Mouse (Mus musculus) bone marrow, adult 2 months (tissue): ENCODE data around the gene Gm49369. TPM values are rescaled to one million over a fixed set of nuclear protein-coding genes. Genes with fewer than 3 reads are reported as not detected.
"Not testable (repeated sequence)": the region's sequence is repeated elsewhere in the genome, so short reads cannot be mapped to it uniquely, and the experiment has no call there.

Experiments used
- H3K27ac ChIP-seq: fragments of 200-500 bp; 2 replicates; pipeline ENCODE4 v1.5.1; 2012; ENCODE audit warnings: low read depth, mild to moderate bottlenecking, control low read depth, inconsistent platforms, low read length; ENCODE audit not compliant: control insufficient read depth, poor library complexity, insufficient read depth
- H3K4me1 ChIP-seq: fragments of 200-500 bp; 2 replicates; pipeline ENCODE4 v1.6.1; 2011; ENCODE audit warnings: low read length; ENCODE audit not compliant: control insufficient read depth, insufficient read depth
- H3K4me3 ChIP-seq: fragments of 200-500 bp; replicated peaks from 2 replicates; pipeline ENCODE3; 2011; ENCODE audit warnings: mild to moderate bottlenecking, low read depth, low read length, control low read depth; ENCODE audit not compliant: control insufficient read depth
- CTCF ChIP-seq: fragments of 200-500 bp; IDR thresholded peaks from 2 replicates; pipeline ENCODE4 v1.5.1; 2011; ENCODE audit warnings: low read length, control low read depth; ENCODE audit not compliant: control insufficient read depth, insufficient read depth
- POLR2A ChIP-seq: fragments of 200-500 bp; IDR thresholded peaks from 2 replicates; pipeline ENCODE4 v1.6.1; 2011; ENCODE audit warnings: low read depth, mild to moderate bottlenecking, control low read depth, low read length, borderline replicate concordance; ENCODE audit not compliant: control insufficient read depth
- WGBS: fragments of 180-500 bp; shearing (Covaris S2); methylation state at CpG from one replicate; pipeline ENCODE4 v1.1.7; 2018; 5-methylcytosine and 5-hydroxymethylcytosine counted together
- polyA plus RNA-seq: library from polyadenylated mRNA; stranded (reverse); fragments of >200 nt; gene quantifications from 2 replicates; pipeline ENCODE4 v1.2.4, GENCODE M21; 2011; ENCODE audit warnings: low replicate concordance; ENCODE audit not compliant: missing spikeins, insufficient read depth, insufficient read length

Gene Gm49369
- polyA plus RNA-seq, 1 experiment, result not detected

DNA sequence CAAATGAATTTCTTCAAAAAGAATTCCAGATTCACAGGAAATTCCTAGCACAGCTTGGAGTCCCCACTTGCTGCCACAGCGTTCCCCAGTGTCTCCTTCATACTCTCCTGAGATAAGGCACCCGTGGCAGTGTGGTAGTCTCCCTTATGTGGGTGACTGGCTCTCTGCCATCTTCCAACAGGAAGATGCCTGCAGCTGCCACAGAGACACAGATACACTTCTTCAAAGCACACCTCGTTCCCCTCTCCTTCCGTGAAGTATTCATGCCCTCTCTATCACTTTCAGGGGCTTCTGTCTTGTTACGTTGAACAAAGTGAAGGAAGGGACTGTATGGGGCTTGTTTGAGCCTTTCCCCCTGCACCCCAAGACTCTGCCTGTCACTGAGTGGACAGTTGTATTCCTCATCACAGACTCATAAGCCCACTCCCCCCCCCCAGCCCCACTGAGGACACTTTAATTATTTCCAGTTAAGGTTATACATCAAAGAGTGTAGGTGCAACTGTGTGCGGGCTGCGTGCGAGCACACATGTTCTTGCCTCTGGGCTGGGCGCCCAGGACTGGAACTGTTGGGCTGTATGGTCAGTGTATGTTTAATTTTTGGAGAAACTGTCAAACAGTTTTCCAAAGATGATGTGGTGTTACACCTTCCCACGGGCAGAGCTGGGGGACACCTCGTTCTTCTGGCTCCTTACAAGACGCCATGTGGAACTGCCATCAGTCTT lies 58.9 kb downstream of the Gm49369 start:
- H3K27ac ChIP-seq, result no peak overlapping the region
- TF ChIP-seq CTCF, result no peak
- no peak for TF ChIP-seq POLR2A
- 70% methylated on average over 12 of the region's 12 CpGs for WGBS
- no peaks in the 10 kb centered on the region for H3K4me1 ChIP-seq
- H3K4me3 ChIP-seq, result no peak overlapping the region

DNA sequence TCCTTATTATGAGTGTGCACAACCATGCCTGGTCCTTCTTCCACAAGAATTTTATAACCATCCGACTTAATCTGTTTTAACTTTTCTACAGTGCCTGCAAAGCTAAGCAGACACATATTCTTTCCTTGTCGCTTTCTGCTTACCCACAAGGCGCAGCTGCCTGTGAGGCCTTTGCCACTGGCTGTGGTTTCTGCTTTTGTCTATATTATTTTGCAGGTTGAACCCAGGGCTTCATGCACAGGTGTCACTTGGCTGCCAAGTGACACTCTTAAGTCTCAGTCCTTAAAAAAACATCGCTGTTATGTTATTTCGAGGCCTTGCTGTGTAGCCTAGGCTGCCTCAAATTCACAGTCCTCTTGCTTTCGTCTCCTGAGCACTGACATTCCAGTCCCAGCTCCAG lies 59.8 kb downstream of the Gm49369 start:
- H3K4me1 ChIP-seq, result no peaks in the 10 kb centered on the region
- no peak overlapping the region for H3K27ac ChIP-seq
- TF ChIP-seq CTCF (no peak), POLR2A (no peak)
- no peak overlapping the region for H3K4me3 ChIP-seq
- 83% methylated on average over 6 of the region's 6 CpGs for WGBS

DNA sequence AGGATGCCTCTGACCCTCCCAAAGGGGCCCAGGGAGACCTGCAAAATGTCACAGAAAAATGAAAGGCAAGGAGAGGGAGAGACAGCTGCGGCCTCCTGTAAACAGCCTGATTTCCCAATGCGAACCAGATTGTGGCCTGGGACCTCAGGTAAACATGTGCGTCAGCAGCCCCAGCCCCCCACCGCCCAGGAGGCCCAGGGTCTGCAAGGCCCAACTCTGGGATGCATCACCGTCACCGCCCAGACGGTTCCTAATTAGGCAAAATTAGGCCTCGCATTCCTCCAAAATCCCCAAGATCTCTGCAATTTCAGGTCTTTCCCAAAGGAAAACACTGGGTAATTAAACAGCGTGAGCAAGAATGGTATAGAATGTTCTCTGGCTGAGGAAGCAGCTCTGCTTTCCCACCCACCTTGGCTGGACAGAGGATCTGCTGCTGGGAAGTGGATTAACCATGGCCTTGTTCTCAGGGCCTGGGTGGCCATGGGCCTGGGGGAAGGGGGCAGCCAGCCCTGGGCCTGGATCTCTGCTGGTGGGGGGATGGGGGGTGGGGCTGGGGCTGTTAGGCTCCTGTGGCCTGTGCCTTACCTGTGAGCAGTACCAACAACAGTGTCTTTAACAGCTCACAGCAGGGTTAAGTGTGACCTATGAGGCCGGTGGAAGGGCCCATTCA lies 60.7 kb downstream of the Gm49369 start:
- not testable (repeated sequence) for H3K27ac ChIP-seq, H3K4me3 ChIP-seq, H3K4me1 ChIP-seq
- WGBS, result 88% methylated on average over 7 of the region's 10 CpGs

Other genes starting within 250 kb of the Gm49369 start
- gene Gm39115, start 246.6 kb downstream of the Gm49369 start, polyA plus RNA-seq, result not detected in 2 replicates
- gene Gm45337, start 238.1 kb downstream of the Gm49369 start, polyA plus RNA-seq, result not detected in 2 replicates
- not detected in 2 replicates for gene Gm29735, start 225.6 kb downstream of the Gm49369 start, polyA plus RNA-seq
- gene Gm4553, start 216.9 kb downstream of the Gm49369 start, polyA plus RNA-seq, result not detected in 2 replicates
- not detected in 2 replicates for gene Krtap5-2, start 206.7 kb downstream of the Gm49369 start, polyA plus RNA-seq
- gene Gm10153, start 192.3 kb downstream of the Gm49369 start, polyA plus RNA-seq, result not detected in 2 replicates
- not detected in 2 replicates for gene Krtap5-3, start 181.3 kb downstream of the Gm49369 start, polyA plus RNA-seq
- not detected in 2 replicates for gene Gm7579, start 170.8 kb downstream of the Gm49369 start, polyA plus RNA-seq
- gene Krtap5-5, start 152.7 kb downstream of the Gm49369 start, polyA plus RNA-seq, result not detected in 2 replicates
- not detected in 2 replicates for gene Gm40460, start 141.6 kb downstream of the Gm49369 start, polyA plus RNA-seq
- gene Gm2431, start 124.3 kb downstream of the Gm49369 start, polyA plus RNA-seq, result not detected in 2 replicates
- gene Gm4559, start 108.3 kb downstream of the Gm49369 start, polyA plus RNA-seq, result not detected in 2 replicates
- gene Krtap5-1, start 85.5 kb downstream of the Gm49369 start, polyA plus RNA-seq, result not detected in 2 replicates
- not detected in 2 replicates for gene Krtap5-4, start 79.1 kb downstream of the Gm49369 start, polyA plus RNA-seq
- gene Ifitm10, start 8.9 kb downstream of the Gm49369 start, polyA plus RNA-seq, result 1.6 and 6.2 TPM in 2 replicates
- gene Ctsd, start 5.4 kb upstream of the Gm49369 start, polyA plus RNA-seq, result 137 and 308 TPM in 2 replicates
- gene Syt8, start 52.2 kb upstream of the Gm49369 start, polyA plus RNA-seq, result 2.5 TPM in 1 of 2 replicates, not detected in the other
- gene Tnni2, start 59.1 kb upstream of the Gm49369 start, polyA plus RNA-seq, result 19.2 and 51.8 TPM in 2 replicates
- gene Lsp1, start 78.1 kb upstream of the Gm49369 start, polyA plus RNA-seq, result 135 and 280 TPM in 2 replicates
- 42.0 and 73.4 TPM in 2 replicates for gene Tnnt3, start 116.2 kb upstream of the Gm49369 start, polyA plus RNA-seq
- 0.40 and 0.86 TPM in 2 replicates for gene Mrpl23, start 150.0 kb upstream of the Gm49369 start, polyA plus RNA-seq